Mouse (Mus musculus) lung, embryonic 14.5 days (tissue): ENCODE measurements around the gene Spcs1. TPM values are rescaled to one million over a fixed set of nuclear protein-coding genes. Genes with fewer than 3 reads are reported as not detected.

Source experiments
- ATAC-seq: fragments of 200-750 bp; cut with Nextera tagmentation; 2 replicates; pipeline ENCODE4 v1.8.0; 2017; ENCODE audit warnings: mild to moderate bottlenecking, moderate TSS enrichment, moderate library complexity; ENCODE audit not compliant: insufficient read depth
- DNase-seq: peaks from one replicate; pipeline ENCODE4 v3.0.0-alpha.2; 2015
- H3K27ac ChIP-seq: fragments of 300-500 bp; sonication (generic); 2 replicates; pipeline ENCODE4 v1.5.1; 2014; ENCODE audit warnings: low read depth, mild to moderate bottlenecking, moderate library complexity
- H3K27me3 ChIP-seq: fragments of 300-500 bp; sonication (generic); 2 replicates; pipeline ENCODE4 v1.6.1; 2014; ENCODE audit warnings: low read length, control low read depth; ENCODE audit not compliant: insufficient read depth
- H3K36me3 ChIP-seq: fragments of 300-500 bp; sonication (generic); 2 replicates; pipeline ENCODE4 v1.6.1; 2014; ENCODE audit warnings: control low read depth; ENCODE audit not compliant: insufficient read depth
- H3K4me1 ChIP-seq: fragments of 300-500 bp; sonication (generic); 2 replicates; pipeline ENCODE4 v1.6.1; 2014; ENCODE audit warnings: antibody characterized with exemption, control low read depth; ENCODE audit not compliant: insufficient read depth
- H3K4me2 ChIP-seq: fragments of 300-500 bp; sonication (generic); 2 replicates; pipeline ENCODE4 v1.6.1; 2014; ENCODE audit warnings: mild to moderate bottlenecking
- H3K4me3 ChIP-seq: fragments of 300-500 bp; sonication (generic); 2 replicates; pipeline ENCODE4 v1.5.1; 2014; ENCODE audit warnings: low read depth, low read length
- H3K9ac ChIP-seq: fragments of 300-500 bp; sonication (generic); 2 replicates; pipeline ENCODE4 v1.6.1; 2014
- H3K9me3 ChIP-seq: fragments of 300-500 bp; sonication (generic); 2 replicates; pipeline ENCODE4 v1.6.1; 2016; ENCODE audit warnings: low read depth, low read length, control low read depth
- CTCF ChIP-seq: IDR thresholded peaks from 2 replicates; pipeline ENCODE4 v1.5.1; 2016; ENCODE audit warnings: antibody characterized with exemption, low read depth
- WGBS: fragments of 180-500 bp; shearing (Covaris S2); extraction: QIAGEN DNeasy Blood & Tissue Kit; methylation state at CpG from one replicate; pipeline ENCODE4 v1.1.7; 2014; 5-methylcytosine and 5-hydroxymethylcytosine counted together
- polyA plus RNA-seq: library from polyadenylated mRNA; unstranded; fragments of >200 nt; fragmentation: Nextera tagmentation; extraction: Ambion mirVana; gene quantifications from 2 replicates; pipeline ENCODE4 v1.2.1, GENCODE M21; 2014

The Spcs1 gene
- polyA plus RNA-seq = 352 and 383 TPM in 2 replicates

DNA sequence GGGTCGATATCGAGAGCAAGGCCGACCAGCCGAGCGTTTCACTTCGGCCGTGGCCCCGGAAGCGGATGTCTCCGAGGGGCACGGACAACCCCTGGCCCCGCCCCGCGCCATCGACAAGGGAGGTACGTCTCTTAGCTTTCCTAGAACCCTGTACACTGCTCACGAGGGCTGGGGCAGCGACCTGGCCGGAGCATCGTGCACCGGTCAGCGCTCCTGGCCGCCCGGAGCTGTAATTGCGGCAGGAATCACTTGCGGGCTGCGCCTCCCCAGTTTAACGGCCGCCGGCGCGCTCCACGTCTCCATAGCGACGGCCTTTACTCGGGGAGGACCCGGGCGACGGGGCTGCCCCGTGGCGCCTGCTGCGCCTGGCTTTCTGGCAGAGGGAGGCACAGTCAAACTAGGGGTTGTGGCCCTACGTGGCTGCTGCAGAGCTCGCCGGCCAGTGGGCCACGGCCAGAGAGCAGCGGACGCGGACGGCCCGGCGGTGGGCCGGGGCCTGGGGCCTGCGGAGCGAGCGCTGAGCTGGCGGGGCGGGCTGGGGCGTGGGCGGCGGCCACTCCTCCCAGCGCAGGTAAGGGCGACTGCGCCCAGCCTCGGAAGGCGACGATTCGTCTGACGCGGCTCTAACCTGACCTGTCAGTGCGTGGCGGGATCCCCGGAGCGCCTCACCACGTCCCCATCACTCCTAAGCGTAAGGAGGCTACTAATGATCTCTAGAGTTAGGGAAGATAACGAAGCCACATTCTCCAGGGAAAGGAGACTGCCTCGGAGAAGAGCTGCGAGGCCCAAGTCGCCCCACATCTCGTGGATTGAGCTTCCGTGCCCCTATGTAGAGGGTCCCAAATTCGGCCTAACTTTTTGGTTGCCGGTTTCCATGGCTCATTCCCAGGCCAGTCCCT is at the start of gene Spcs1, which contains the start of gene Glt8d1:
Spcs1 (minus strand) TSS at position 366 of the 899 bp plus-strand sequence.
Glt8d1 (plus strand) TSS at position 94 of the 899 bp plus-strand sequence.
- H3K27me3 ChIP-seq = no peaks in the 10 kb centered on the region
- no peak for TF ChIP-seq CTCF
- peak within 1 kb of the TSS; percentile 92 for H3K4me3 ChIP-seq
- no peaks in the 10 kb centered on the region for H3K9me3 ChIP-seq
- peaks cover 18% of the 10 kb centered on the region; the same call in 1 of the 2 replicates for H3K36me3 ChIP-seq
- 0 out of 2 replicates have a peak, but pooled peaks cover 4% of the 10 kb centered on the region for H3K4me1 ChIP-seq
- ATAC-seq (peak; percentile 94), DNase-seq (peak; percentile 89)
- H3K4me2 ChIP-seq = peak within 1 kb of the TSS; percentile 68
- H3K9ac ChIP-seq = peak within 1 kb of the TSS; percentile 67
- WGBS = under 1% methylated on average over 84 of the region's 84 CpGs
- H3K27ac ChIP-seq = peak within 1 kb of the TSS; percentile 87

DNA sequence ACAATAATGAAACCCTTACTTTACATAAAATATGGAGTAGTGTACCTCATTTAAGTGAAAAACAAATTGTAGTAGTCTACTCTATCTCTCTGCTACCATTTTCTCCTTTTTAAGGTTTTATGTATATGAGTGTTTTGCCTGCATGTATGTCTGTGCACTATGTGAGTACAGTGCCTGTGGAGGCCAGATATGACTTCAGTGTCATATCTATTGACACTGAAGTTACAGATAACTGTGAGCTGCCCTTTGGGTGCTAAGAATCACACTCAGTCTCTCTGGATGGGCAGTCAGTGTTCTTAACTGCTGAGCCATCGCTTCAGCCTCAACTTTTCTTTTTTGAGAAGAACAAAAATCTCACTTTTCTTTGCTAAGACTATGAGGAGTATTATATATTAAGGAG is 44.3 kb upstream of the Spcs1 start:
- Histone ChIP-seq H3K27ac (no peak overlapping the region), H3K4me3 (no peak overlapping the region), H3K36me3 (peaks cover 77% of the 10 kb centered on the region), H3K9ac (no peak overlapping the region), H3K9me3 (no peaks in the 10 kb centered on the region), H3K4me2 (no peak overlapping the region), H3K27me3 (no peaks in the 10 kb centered on the region), H3K4me1 (no peaks in the 10 kb centered on the region)
- ATAC-seq (no peak), DNase-seq (no peak)
- TF ChIP-seq CTCF = no peak
- 94% methylated on average over 1 of the region's 1 CpGs for WGBS

DNA sequence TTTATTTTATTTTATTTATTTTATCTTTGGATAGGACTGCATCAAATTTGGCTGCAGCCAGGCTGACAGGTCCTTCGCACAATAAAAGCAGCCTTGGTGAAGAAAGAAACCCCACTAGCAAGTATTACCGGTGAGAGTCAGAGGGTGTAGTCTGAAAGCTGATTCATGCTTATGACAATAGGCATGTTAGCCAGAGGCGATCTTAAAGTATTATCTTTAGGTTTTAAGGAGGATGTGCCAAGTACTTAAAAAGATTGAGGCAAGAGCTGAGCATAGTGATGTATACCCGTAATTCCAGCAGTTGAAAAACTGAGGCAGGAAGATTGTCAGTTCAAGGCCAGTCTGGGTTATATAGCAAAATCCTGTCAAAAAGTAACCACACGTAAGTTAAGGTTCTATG is 43.8 kb upstream of the Spcs1 start:
- H3K4me2 ChIP-seq = no peak overlapping the region
- H3K27me3 ChIP-seq = no peaks in the 10 kb centered on the region
- peaks cover 75% of the 10 kb centered on the region for H3K36me3 ChIP-seq
- ATAC-seq (no peak), DNase-seq (no peak)
- H3K9me3 ChIP-seq = no peaks in the 10 kb centered on the region
- no peaks in the 10 kb centered on the region for H3K4me1 ChIP-seq
- H3K27ac ChIP-seq = no peak overlapping the region
- 90% methylated on average over 5 of the region's 5 CpGs for WGBS
- no peak overlapping the region for H3K9ac ChIP-seq
- no peak overlapping the region for H3K4me3 ChIP-seq
- no peak for TF ChIP-seq CTCF

DNA sequence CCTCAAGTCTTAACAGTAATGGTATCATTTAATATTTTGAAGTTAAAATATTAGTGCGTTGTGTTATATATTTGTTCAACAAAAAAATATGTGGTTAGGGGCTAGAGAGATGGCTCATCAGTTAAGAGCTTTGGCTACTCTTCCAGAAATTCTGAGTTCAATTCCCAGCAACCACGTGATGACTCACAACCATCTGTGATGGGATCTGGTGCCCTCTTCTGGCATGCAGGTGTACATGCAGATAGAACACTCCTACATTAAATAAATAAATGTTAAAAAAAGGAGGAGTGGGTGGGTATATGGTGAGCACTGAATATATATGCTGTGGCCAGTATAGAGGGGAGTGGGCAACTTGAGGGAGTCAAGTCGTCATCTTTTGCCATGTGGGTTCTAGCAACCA is 24.3 kb upstream of the Spcs1 start:
- 83% methylated on average over 3 of the region's 3 CpGs for WGBS
- DNase-seq = no peak
- Histone ChIP-seq H3K27me3 (no peaks in the 10 kb centered on the region), H3K9ac (no peak overlapping the region), H3K4me1 (no peaks in the 10 kb centered on the region), H3K27ac (no peak overlapping the region), H3K9me3 (no peaks in the 10 kb centered on the region), H3K4me2 (no peak overlapping the region), H3K4me3 (no peak overlapping the region), H3K36me3 (peaks cover 81% of the 10 kb centered on the region)
- TF ChIP-seq CTCF = peak; percentile 45
- no peak for ATAC-seq

DNA sequence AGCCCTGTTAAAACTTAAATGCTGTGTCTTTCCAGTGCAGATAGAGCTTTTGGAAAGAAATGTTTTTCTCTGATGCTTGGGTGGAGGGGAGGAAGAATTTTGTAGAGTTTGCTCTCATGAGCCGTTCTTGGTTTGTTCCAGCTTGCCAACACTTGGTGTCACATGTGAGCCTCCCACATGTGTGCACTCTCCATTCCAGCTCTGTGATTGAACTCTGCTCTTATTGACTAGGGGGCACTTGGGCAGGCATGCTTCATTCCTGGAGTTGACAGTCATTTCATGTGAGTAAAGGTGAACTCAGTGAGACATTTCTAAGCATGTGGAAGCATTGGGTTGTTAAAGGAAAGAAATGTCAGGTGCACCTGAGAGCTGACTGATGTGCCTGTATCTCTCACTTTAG is 21.1 kb upstream of the Spcs1 start:
- no peak for ATAC-seq
- no peaks in the 10 kb centered on the region for H3K27me3 ChIP-seq
- H3K9me3 ChIP-seq = no peaks in the 10 kb centered on the region
- H3K9ac ChIP-seq = no peak overlapping the region
- no peak overlapping the region for H3K27ac ChIP-seq
- H3K4me3 ChIP-seq = no peak overlapping the region
- no peak overlapping the region for H3K4me2 ChIP-seq
- DNase-seq = no peak
- no peak for TF ChIP-seq CTCF
- no peaks in the 10 kb centered on the region; the same call in 1 of the 2 replicates for H3K4me1 ChIP-seq
- H3K36me3 ChIP-seq = peaks cover 58% of the 10 kb centered on the region
- 40% methylated on average over 1 of the region's 1 CpGs for WGBS

DNA sequence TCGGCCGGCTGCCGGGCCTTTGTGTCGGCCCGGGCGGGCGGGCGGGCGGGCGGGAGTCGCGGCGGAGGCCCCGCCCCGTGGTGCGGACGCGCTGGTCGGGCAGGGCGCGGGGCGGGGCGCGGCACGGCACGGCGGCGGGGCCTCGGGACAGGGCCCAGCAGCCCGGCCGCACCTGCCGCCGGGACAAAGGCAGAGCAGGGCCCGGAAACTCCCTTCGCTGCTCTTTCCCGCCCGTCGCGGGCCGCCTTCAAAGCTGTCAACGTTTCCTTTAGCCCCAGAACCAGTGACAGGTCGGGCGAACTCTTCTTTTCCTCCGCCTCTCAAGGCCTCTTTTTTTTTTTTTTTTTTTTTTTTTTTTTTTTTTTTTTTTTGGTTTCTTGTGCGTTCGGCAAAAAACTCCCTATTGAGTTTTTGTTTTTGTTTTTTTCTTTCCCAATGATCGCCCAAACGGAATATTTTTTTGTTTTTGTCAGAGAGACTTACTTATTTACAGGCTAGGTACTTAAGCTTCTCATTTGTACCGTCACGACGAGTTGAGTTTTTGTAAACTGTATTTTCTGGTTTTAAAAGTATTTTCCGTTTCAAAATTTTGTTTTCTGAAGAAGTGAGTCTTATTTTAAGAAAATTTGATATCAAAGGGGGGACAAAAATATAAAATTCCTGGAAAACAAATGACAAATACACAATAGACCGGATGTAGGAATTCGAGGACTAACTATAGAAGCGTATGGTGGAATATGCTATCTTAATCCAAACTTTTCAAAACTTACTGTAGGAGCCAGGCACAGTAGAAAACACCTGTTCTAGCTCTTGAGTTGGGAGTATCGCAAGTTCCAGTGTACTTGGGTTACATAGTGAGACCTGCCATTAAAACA is 18.1 kb upstream of the Spcs1 start:
- peaks cover 59% of the 10 kb centered on the region for H3K36me3 ChIP-seq
- H3K4me2 ChIP-seq = peak overlapping the region; percentile 77
- H3K9me3 ChIP-seq = no peaks in the 10 kb centered on the region
- peak overlapping the region; percentile 98 for H3K27ac ChIP-seq
- no peak for TF ChIP-seq CTCF
- DNase-seq = peak; percentile 89
- no peaks in the 10 kb centered on the region for H3K27me3 ChIP-seq
- ATAC-seq = peak; percentile 94
- peak overlapping the region; percentile 90 for H3K4me3 ChIP-seq
- 3% methylated on average over 29 of the region's 56 CpGs for WGBS
- H3K4me1 ChIP-seq = no peaks in the 10 kb centered on the region; the same call in 1 of the 2 replicates
- H3K9ac ChIP-seq = peak overlapping the region; percentile 90
